Mouse (Mus musculus): ENCODE results near the gene Hbq1b. TPM values are rescaled to one million over a fixed set of nuclear protein-coding genes. Genes with fewer than 3 reads are reported as not detected.
"Not testable (repeated sequence)": the region's sequence is repeated elsewhere in the genome, so short reads cannot be mapped to it uniquely, and the experiment has no call there.

Gene Hbq1b
- polyA plus RNA-seq, 1 experiment from 2014 or later: 4.9 TPM

DNA sequence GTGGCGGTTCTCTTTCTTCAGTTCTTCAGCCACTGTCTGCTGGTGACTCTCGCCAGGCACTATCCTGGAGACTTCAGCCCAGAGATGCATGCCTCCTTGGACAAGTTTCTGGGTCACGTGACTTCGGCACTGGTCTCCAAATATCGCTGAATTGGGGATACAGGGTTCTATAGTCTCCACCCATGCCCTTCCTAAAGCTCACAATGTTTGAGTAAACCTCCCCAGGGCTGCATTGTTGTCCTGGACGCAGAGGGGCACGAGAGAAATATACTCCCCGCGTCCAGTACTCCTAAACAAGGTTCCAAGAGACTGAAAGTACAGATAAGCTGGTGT is 694 bp downstream of the Hbq1b start:
- H3K36me3 ChIP-seq (ENCODE audit: control insufficient read depth, insufficient read depth, low read length): no peaks in the 10 kb centered on the region
- ATAC-seq (ENCODE audit: insufficient number of reproducible peaks, low FRiP score, low TSS enrichment, low read depth): no peak
- H3K9me3 ChIP-seq (ENCODE audit: control insufficient read depth, low read length): no peaks in the 10 kb centered on the region
- no peak for DNase-seq (ENCODE audit: low spot score)
- no peak overlapping the region for H3K9ac ChIP-seq (ENCODE audit: low read length)
- H3K27ac ChIP-seq (replicated peaks; ENCODE audit: low read depth, low read length): no peak overlapping the region
- H3K4me1 ChIP-seq (ENCODE audit: control insufficient read depth, insufficient read depth, low read length): no peaks in the 10 kb centered on the region
- no peak overlapping the region for H3K4me2 ChIP-seq (ENCODE audit: low read depth, severe bottlenecking)
- H3K27me3 ChIP-seq (ENCODE audit: control insufficient read depth, insufficient read depth, low read length): 0 out of 2 replicates have a peak, but pooled peaks cover 2% of the 10 kb centered on the region
- no peak overlapping the region for H3K4me3 ChIP-seq (ENCODE audit: low read depth, low read length)
- 71% methylated on average over 9 of the region's 9 CpGs for WGBS

DNA sequence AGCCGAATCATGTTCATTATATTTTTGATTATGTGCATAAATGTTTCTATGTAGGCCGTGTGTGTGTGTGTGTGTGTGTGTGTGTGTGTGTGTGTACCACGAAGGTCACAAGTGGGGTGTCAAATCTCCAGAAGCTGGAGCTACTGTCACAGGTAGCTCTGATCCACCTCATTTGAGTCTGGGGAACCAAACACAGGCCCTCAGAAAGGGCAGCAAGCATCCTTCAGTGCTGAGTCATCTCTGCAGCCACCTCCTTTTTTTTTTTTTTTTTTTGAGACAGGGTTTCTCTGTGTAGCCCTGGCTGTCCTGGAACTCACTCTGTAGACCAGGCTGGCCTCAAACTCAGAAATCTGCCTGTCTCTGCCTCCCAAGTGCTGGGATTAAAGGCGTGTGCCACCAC is 6.1 kb downstream of the Hbq1b start:
- H3K4me3 ChIP-seq (ENCODE audit: low read depth, low read length); H3K27me3 ChIP-seq (ENCODE audit: control insufficient read depth, insufficient read depth, low read length); ATAC-seq (ENCODE audit: insufficient number of reproducible peaks, low FRiP score, low TSS enrichment, low read depth); H3K4me2 ChIP-seq (ENCODE audit: low read depth, severe bottlenecking); H3K27ac ChIP-seq (replicated peaks; ENCODE audit: low read depth, low read length); H3K4me1 ChIP-seq (ENCODE audit: control insufficient read depth, insufficient read depth, low read length); H3K9ac ChIP-seq (ENCODE audit: low read length); H3K9me3 ChIP-seq (ENCODE audit: control insufficient read depth, low read length); H3K36me3 ChIP-seq (ENCODE audit: control insufficient read depth, insufficient read depth, low read length); DNase-seq (ENCODE audit: low spot score): not testable (repeated sequence)
- WGBS: 84% methylated on average over 4 of the region's 4 CpGs

DNA sequence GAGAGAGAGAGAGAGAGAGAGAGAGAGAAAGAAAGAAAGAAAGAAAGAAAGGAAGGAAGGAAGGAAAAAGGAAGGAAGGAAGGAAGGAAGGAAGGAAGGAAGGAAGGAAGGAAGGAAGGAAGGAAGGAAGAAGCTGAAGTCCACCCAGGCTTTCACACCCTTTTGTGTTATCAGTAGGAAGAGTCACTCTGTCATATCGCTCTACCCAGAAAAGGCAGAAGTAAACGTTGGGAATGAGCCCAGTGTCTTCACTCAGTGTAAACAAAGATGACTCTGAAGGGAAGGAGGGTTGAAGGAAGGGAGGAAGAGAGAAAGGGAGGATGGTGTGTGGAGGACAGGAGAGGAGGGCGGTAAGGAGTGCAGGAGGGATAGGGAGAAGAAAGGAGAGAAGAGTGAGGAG is 6.7 kb downstream of the Hbq1b start:
- H3K9me3 ChIP-seq (ENCODE audit: control insufficient read depth, low read length); H3K27me3 ChIP-seq (ENCODE audit: control insufficient read depth, insufficient read depth, low read length); H3K36me3 ChIP-seq (ENCODE audit: control insufficient read depth, insufficient read depth, low read length); DNase-seq (ENCODE audit: low spot score); H3K27ac ChIP-seq (replicated peaks; ENCODE audit: low read depth, low read length); H3K9ac ChIP-seq (ENCODE audit: low read length); H3K4me1 ChIP-seq (ENCODE audit: control insufficient read depth, insufficient read depth, low read length); H3K4me2 ChIP-seq (ENCODE audit: low read depth, severe bottlenecking); H3K4me3 ChIP-seq (ENCODE audit: low read depth, low read length); ATAC-seq (ENCODE audit: insufficient number of reproducible peaks, low FRiP score, low TSS enrichment, low read depth): not testable (repeated sequence)
- WGBS: 71% methylated on average over 3 of the region's 3 CpGs

DNA sequence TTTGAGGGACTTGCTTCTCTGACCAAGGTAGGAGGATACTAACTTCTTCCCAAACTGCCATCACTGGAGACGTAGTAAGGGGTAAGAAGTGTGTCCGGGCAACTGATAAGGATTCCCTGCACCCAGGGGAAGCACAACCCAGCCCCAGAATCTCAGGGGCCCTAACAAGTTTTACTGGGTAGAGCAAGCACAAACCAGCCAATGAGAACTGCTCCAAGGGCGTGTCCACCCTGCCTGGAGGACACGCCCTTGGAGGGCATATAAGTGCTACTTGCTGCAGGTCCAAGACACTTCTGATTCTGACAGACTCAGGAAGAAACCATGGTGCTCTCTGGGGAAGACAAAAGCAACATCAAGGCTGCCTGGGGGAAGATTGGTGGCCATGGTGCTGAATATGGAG is 9.4 kb downstream of the Hbq1b start, which contains the start of gene Hba-a2:
Gene Hba-a2 (plus strand): TSS at position 287 of the 400 bp plus-strand sequence.
- not testable (repeated sequence) for H3K4me3 ChIP-seq (ENCODE audit: low read depth, low read length); H3K4me2 ChIP-seq (ENCODE audit: low read depth, severe bottlenecking); H3K36me3 ChIP-seq (ENCODE audit: control insufficient read depth, insufficient read depth, low read length); H3K9me3 ChIP-seq (ENCODE audit: control insufficient read depth, low read length); H3K27me3 ChIP-seq (ENCODE audit: control insufficient read depth, insufficient read depth, low read length); ATAC-seq (ENCODE audit: insufficient number of reproducible peaks, low FRiP score, low TSS enrichment, low read depth); H3K27ac ChIP-seq (replicated peaks; ENCODE audit: low read depth, low read length); DNase-seq (ENCODE audit: low spot score); H3K9ac ChIP-seq (ENCODE audit: low read length); H3K4me1 ChIP-seq (ENCODE audit: control insufficient read depth, insufficient read depth, low read length)
- WGBS: no CpG with 5 or more reads among the region's 4 CpGs

DNA sequence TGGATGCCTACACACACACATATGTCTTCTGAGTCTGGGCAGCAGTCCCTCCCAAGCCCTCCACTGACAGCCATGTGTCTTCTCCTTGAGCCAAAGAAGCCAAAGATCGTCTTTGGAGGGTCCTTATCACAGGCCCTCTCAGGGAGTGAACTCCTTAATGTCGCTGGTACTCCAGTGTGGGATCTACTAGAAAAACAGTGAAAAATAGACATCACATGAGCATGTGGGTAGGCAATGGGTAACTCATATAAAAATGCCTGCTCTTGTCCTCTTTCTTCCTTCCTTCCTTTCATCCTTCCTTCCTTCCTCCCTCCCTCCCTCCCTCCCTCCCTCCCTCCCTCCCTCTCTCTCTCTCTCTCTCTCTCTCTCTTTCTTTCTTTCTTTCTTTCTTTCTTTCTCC is 10.7 kb downstream of the Hbq1b start:
- WGBS: 47% methylated on average over 2 of the region's 2 CpGs
- not testable (repeated sequence) for H3K9me3 ChIP-seq (ENCODE audit: control insufficient read depth, low read length); H3K27me3 ChIP-seq (ENCODE audit: control insufficient read depth, insufficient read depth, low read length); H3K27ac ChIP-seq (replicated peaks; ENCODE audit: low read depth, low read length); ATAC-seq (ENCODE audit: insufficient number of reproducible peaks, low FRiP score, low TSS enrichment, low read depth); H3K4me3 ChIP-seq (ENCODE audit: low read depth, low read length); DNase-seq (ENCODE audit: low spot score); H3K4me2 ChIP-seq (ENCODE audit: low read depth, severe bottlenecking); H3K4me1 ChIP-seq (ENCODE audit: control insufficient read depth, insufficient read depth, low read length); H3K36me3 ChIP-seq (ENCODE audit: control insufficient read depth, insufficient read depth, low read length); H3K9ac ChIP-seq (ENCODE audit: low read length)

DNA sequence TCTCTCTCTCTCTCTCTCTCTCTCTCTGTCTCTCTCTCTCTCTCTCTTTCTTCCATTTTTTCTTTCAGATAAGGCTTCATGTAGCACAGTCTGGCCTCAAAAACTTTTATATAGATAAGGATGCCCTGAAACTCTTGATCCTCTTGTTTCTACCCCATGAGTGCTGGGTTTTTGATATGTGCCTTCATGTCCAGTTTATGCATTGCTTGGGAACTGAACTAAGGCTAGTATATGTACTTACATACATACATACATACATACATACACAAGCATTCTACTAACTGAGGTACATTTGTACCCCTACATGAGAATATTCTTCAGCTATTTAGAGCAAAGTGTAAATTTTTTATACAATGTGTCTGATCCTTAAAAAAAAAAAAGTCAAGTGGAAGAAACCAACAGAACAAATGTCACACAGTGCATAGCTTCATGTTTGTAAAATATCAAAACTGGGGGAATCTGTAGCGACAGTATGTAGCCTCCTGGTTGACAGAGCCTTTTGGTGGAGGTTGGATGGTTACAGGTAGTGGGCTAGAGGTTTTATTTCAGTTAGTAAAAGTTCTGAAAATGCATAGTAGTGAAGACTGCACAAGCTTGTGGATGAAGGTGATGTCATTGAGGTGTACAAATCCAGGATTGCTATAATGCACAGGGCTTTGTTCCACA is 11.2 kb downstream of the Hbq1b start:
- Histone ChIP-seq H3K9ac (ENCODE audit: low read length) (no peak overlapping the region), H3K27ac (replicated peaks; ENCODE audit: low read depth, low read length) (no peak overlapping the region), H3K4me3 (ENCODE audit: low read depth, low read length) (no peak overlapping the region), H3K36me3 (ENCODE audit: control insufficient read depth, insufficient read depth, low read length) (no peaks in the 10 kb centered on the region), H3K4me1 (ENCODE audit: control insufficient read depth, insufficient read depth, low read length) (no peaks in the 10 kb centered on the region), H3K4me2 (ENCODE audit: low read depth, severe bottlenecking) (no peak overlapping the region), H3K27me3 (ENCODE audit: control insufficient read depth, insufficient read depth, low read length) (0 out of 2 replicates have a peak, but pooled peaks cover 3% of the 10 kb centered on the region), H3K9me3 (ENCODE audit: control insufficient read depth, low read length) (no peaks in the 10 kb centered on the region)
- WGBS: 82% methylated on average over 1 of the region's 1 CpGs
- DNase-seq (ENCODE audit: low spot score) (no peak), ATAC-seq (ENCODE audit: insufficient number of reproducible peaks, low FRiP score, low TSS enrichment, low read depth) (no peak)

DNA sequence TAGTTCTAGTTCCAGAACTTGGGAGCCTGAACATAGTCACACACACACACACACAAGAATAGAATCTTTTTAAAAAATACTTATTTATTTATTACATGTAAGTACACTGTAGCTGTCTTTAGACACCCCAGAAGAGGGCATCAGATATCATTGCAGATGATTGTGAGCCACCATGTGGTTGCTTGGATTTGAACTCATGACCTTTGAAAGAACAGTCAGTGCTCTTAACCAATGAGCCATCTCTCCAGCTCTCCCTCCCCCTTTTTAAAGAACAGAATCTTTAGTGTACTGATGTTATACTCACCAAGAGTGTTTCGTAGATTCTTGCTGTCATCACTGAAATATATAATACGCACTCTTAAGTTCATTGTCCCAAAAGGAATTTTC is 11.8 kb downstream of the Hbq1b start:
- ATAC-seq (ENCODE audit: insufficient number of reproducible peaks, low FRiP score, low TSS enrichment, low read depth) (no peak), DNase-seq (ENCODE audit: low spot score) (no peak)
- no peak overlapping the region for H3K9ac ChIP-seq (ENCODE audit: low read length)
- no peaks in the 10 kb centered on the region for H3K36me3 ChIP-seq (ENCODE audit: control insufficient read depth, insufficient read depth, low read length)
- WGBS: 98% methylated on average over 2 of the region's 2 CpGs
- 0 out of 2 replicates have a peak, but pooled peaks cover 3% of the 10 kb centered on the region for H3K27me3 ChIP-seq (ENCODE audit: control insufficient read depth, insufficient read depth, low read length)
- no peak overlapping the region for H3K27ac ChIP-seq (replicated peaks; ENCODE audit: low read depth, low read length)
- H3K4me2 ChIP-seq (ENCODE audit: low read depth, severe bottlenecking): no peak overlapping the region
- H3K4me3 ChIP-seq (ENCODE audit: low read depth, low read length): no peak overlapping the region
- H3K9me3 ChIP-seq (ENCODE audit: control insufficient read depth, low read length): no peaks in the 10 kb centered on the region
- no peaks in the 10 kb centered on the region for H3K4me1 ChIP-seq (ENCODE audit: control insufficient read depth, insufficient read depth, low read length)

DNA sequence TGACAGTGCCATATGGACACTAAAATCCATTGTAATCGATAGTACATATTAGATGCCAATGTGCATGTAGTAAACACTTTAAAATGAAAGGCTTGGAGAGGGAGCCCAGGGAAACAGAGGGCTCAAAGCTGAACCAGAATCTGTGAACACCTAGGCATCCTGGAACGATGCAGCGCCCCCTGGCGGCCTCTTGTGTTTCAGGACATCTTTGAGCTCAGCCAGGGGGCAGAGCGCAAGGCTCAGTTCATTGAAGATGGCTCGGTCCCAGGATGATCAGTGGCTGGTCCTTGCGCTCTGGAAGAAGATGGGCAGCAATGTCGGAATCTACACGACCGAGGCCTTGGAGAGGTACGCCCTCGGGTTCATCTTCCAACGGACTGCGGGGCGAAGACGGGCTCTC is 13.1 kb downstream of the Hbq1b start, which contains the start of gene Hbq1a:
Gene Hbq1a (plus strand): TSS at position 205 of the 400 bp plus-strand sequence.
- DNase-seq (ENCODE audit: low spot score): peak; percentile 70
- ATAC-seq (ENCODE audit: insufficient number of reproducible peaks, low FRiP score, low TSS enrichment, low read depth): peak; percentile 19; the same call in 1 of the 2 replicates

More for the DNA sequence above, 13.1 kb downstream of the Hbq1b start, which contains the start of gene Hbq1a:
- not testable (repeated sequence) for H3K4me3 ChIP-seq (ENCODE audit: low read depth, low read length); H3K9ac ChIP-seq (ENCODE audit: low read length); H3K4me1 ChIP-seq (ENCODE audit: control insufficient read depth, insufficient read depth, low read length); H3K36me3 ChIP-seq (ENCODE audit: control insufficient read depth, insufficient read depth, low read length); H3K27ac ChIP-seq (replicated peaks; ENCODE audit: low read depth, low read length); H3K27me3 ChIP-seq (ENCODE audit: control insufficient read depth, insufficient read depth, low read length); H3K9me3 ChIP-seq (ENCODE audit: control insufficient read depth, low read length)
- peak within 1 kb of the TSS; percentile 27; the same call in 1 of the 2 replicates for H3K4me2 ChIP-seq (ENCODE audit: low read depth, severe bottlenecking)
- WGBS: 6% methylated on average over 16 of the region's 16 CpGs

Data from limb, embryonic 11.5 days (tissue).